Mouse (Mus musculus) ES-E14 (cell line): ENCODE data around the gene Ptbp1. TPM values are rescaled to one million over a fixed set of nuclear protein-coding genes. Genes with fewer than 3 reads are reported as not detected.
A peak's percentile ranks its signal among the peaks of the same experiment; 100 is the strongest.

Experiments
- DNase-seq: peaks from one replicate; pipeline ENCODE4 v3.0.0-alpha.2; 2013; ENCODE audit warnings: low read depth, low spot score
- H3K27ac ChIP-seq: 2 replicates; pipeline ENCODE4 v1.5.1; 2012; ENCODE audit warnings: low read depth, mild to moderate bottlenecking, low read length, moderate library complexity, mixed read lengths; ENCODE audit not compliant: poor library complexity, insufficient read depth, severe bottlenecking
- H3K36me3 ChIP-seq: 2 replicates; pipeline ENCODE4 v1.6.1; 2012; ENCODE audit warnings: mild to moderate bottlenecking, low read length, moderate library complexity, mixed read lengths; ENCODE audit not compliant: control insufficient read depth, poor library complexity, insufficient read depth, severe bottlenecking
- H3K4me1 ChIP-seq, 2 experiments: fragments of 150-350 bp in 1 of 2; sonication (generic) in 1 of 2; 2 replicates each; pipeline ENCODE4 v1.6.1; 2012; ENCODE audit warnings: low read length in 2 of 2, mild to moderate bottlenecking in 1 of 2, mixed read lengths in 1 of 2; ENCODE audit not compliant: control insufficient read depth in 2 of 2, insufficient read depth in 2 of 2, poor library complexity in 1 of 2
- H3K4me3 ChIP-seq, 2 experiments: fragments of 150-350 bp in 1 of 2; sonication (generic) in 1 of 2; 2 replicates each; pipeline ENCODE4 v1.5.1; 2012; ENCODE audit warnings: low read length in 2 of 2, low read depth in 1 of 2, mild to moderate bottlenecking in 1 of 2, mixed read lengths in 1 of 2; ENCODE audit not compliant: insufficient read depth in 1 of 2, poor library complexity in 1 of 2, severe bottlenecking in 1 of 2
- H3K9ac ChIP-seq: 2 replicates; pipeline ENCODE4 v1.6.1; 2012; ENCODE audit warnings: low read depth, mild to moderate bottlenecking, low read length, mixed read lengths; ENCODE audit not compliant: poor library complexity, insufficient read depth, severe bottlenecking
- H3K9me3 ChIP-seq: fragments of 150-350 bp; sonication (generic); 2 replicates; pipeline ENCODE4 v1.6.1; 2012; ENCODE audit warnings: low read depth, mild to moderate bottlenecking, low read length; ENCODE audit not compliant: control insufficient read depth, insufficient read depth
- CHD2 ChIP-seq: IDR thresholded peaks from 2 replicates; pipeline ENCODE4 v1.6.1; 2014; ENCODE audit warnings: mild to moderate bottlenecking, low read depth, low read length, inconsistent platforms
- HCFC1 ChIP-seq: IDR thresholded peaks from 2 replicates; pipeline ENCODE4 v1.6.1; 2012; ENCODE audit warnings: low read length, inconsistent platforms, borderline replicate concordance; ENCODE audit not compliant: insufficient read depth
- MAFK ChIP-seq: IDR thresholded peaks from 2 replicates; pipeline ENCODE4 v1.6.1; 2014; ENCODE audit warnings: mild to moderate bottlenecking, low read depth, low read length, inconsistent platforms; ENCODE audit not compliant: insufficient read depth
- ZC3H11A ChIP-seq: IDR thresholded peaks from 2 replicates; pipeline ENCODE4 v1.6.1; 2012; ENCODE audit warnings: low read depth, mild to moderate bottlenecking, inconsistent platforms, low read length, borderline replicate concordance
- ZNF384 ChIP-seq: IDR thresholded peaks from 2 replicates; pipeline ENCODE4 v1.6.1; 2012; ENCODE audit warnings: low read depth, low read length, inconsistent platforms
- in situ Hi-C, 2 experiments: fragments of 600-800 bp; cut with MboI; formaldehyde crosslinking; loops; one replicate each; pipeline ENCODE4 v1.15.1; 2025; ENCODE audit warnings: low sequenced_read_pairs in 2 of 2, inconsistent platforms in 1 of 2; ENCODE audit not compliant: unreplicated experiment in 2 of 2
- total RNA-seq: library from RNA; depleted of rRNA; stranded (reverse); fragments of 300-350 nt; gene quantifications from 2 replicates; pipeline ENCODE4 v1.2.3, GENCODE M21; 2012; rRNA removed

Ptbp1 gene
- total RNA-seq, result 403 and 408 TPM in 2 replicates

GRCm38 (mm10) chr10:79853860-79854795 lies at the start of gene Ptbp1:
Gene Ptbp1 (plus strand): TSS chr10:79854427.
- DNase-seq, result peak; percentile 100
- in situ Hi-C loops, result no loop called here
- Histone ChIP-seq H3K9ac (peak within 1 kb of the TSS; percentile 98), H3K27ac (peak within 1 kb of the TSS; percentile 99), H3K4me1 (peaks cover 0 to 34% of the 10 kb centered on the region in 2 experiments; a peak in 3 of 4 replicates), H3K4me3 (peak within 1 kb of the TSS; percentile 94 to 95), H3K9me3 (no peaks in the 10 kb centered on the region), H3K36me3 (peaks cover 33% of the 10 kb centered on the region)
- TF ChIP-seq ZC3H11A, result no peak
- peak; percentile 84 for TF ChIP-seq HCFC1
- no peak for TF ChIP-seq MAFK
- TF ChIP-seq CHD2, result peak; percentile 89
- no peak for TF ChIP-seq ZNF384

GRCm38 (mm10) chr10:79805636-79806035 lies 48.6 kb upstream of the Ptbp1 start:
- Histone ChIP-seq H3K4me1 (peaks cover 2 to 42% of the 10 kb centered on the region in 2 experiments; a peak in 2 of 4 replicates), H3K9ac (no peak overlapping the region), H3K4me3 (no peak overlapping the region), H3K9me3 (no peaks in the 10 kb centered on the region), H3K36me3 (no peaks in the 10 kb centered on the region), H3K27ac (no peak overlapping the region)
- TF ChIP-seq ZNF384 (no peak), CHD2 (no peak), MAFK (no peak), HCFC1 (no peak), ZC3H11A (no peak)
- no peak for DNase-seq
- in situ Hi-C loops, result no loop called here

- H3K4me3 ChIP-seq, result no peak overlapping the region
- in situ Hi-C loops, result no loop called here
- no peak overlapping the region for H3K27ac ChIP-seq
- H3K4me1 ChIP-seq, result peaks cover 2 to 42% of the 10 kb centered on the region in 2 experiments; a peak in 2 of 4 replicates
- no peaks in the 10 kb centered on the region for H3K9me3 ChIP-seq
- TF ChIP-seq MAFK (no peak), ZNF384 (no peak), CHD2 (no peak), HCFC1 (no peak), ZC3H11A (no peak)
- H3K36me3 ChIP-seq, result no peaks in the 10 kb centered on the region
- H3K9ac ChIP-seq, result no peak overlapping the region
- DNase-seq, result no peak
Observed at GRCm38 (mm10) chr10:79806331-79806730, 47.9 kb upstream of the Ptbp1 start.

GRCm38 (mm10) chr10:79806972-79807371 lies 47.3 kb upstream of the Ptbp1 start:
- Histone ChIP-seq H3K36me3 (no peaks in the 10 kb centered on the region), H3K27ac (no peak overlapping the region), H3K4me3 (no peak overlapping the region), H3K4me1 (peaks cover 2 to 37% of the 10 kb centered on the region in 2 experiments; a peak in 2 of 4 replicates), H3K9me3 (no peaks in the 10 kb centered on the region), H3K9ac (no peak overlapping the region)
- TF ChIP-seq HCFC1, result no peak
- TF ChIP-seq ZC3H11A, result no peak
- TF ChIP-seq MAFK, result no peak
- no peak for TF ChIP-seq CHD2
- no peak for TF ChIP-seq ZNF384
- no peak for DNase-seq
- in situ Hi-C loops, result no loop called here
